Mouse (Mus musculus) embryo, embryonic 10 days (tissue): ENCODE measurements around the gene Arhgap28.

Experiments
- DNase-seq: peaks from one replicate; pipeline ENCODE4 v3.0.0-alpha.2; 2015; ENCODE audit warnings: low spot score

Gene Arhgap28

GRCm38 (mm10) chr17:68003741-68004560, at the start of gene Arhgap28:
Arhgap28 (minus strand) TSS chr17:68004120.
- peak; percentile 100 for DNase-seq

DNA sequence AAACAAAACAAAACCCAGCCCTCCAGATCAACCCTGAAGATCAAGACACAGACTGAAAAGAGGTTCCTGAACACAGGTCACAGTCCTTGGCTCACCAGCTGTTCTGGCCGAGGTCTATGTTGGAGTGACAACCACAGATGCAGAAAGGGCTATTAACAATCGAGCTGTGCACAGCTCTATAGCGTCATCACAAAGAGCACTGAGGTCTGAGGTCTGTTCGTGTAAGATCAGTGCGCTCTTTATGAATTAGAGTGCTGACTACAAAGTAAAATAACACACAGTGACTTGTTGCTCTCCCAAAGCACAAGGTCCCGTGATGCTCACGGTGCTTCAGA, 42.4 kb upstream of the Arhgap28 start:
- DNase-seq = no peak

DNA sequence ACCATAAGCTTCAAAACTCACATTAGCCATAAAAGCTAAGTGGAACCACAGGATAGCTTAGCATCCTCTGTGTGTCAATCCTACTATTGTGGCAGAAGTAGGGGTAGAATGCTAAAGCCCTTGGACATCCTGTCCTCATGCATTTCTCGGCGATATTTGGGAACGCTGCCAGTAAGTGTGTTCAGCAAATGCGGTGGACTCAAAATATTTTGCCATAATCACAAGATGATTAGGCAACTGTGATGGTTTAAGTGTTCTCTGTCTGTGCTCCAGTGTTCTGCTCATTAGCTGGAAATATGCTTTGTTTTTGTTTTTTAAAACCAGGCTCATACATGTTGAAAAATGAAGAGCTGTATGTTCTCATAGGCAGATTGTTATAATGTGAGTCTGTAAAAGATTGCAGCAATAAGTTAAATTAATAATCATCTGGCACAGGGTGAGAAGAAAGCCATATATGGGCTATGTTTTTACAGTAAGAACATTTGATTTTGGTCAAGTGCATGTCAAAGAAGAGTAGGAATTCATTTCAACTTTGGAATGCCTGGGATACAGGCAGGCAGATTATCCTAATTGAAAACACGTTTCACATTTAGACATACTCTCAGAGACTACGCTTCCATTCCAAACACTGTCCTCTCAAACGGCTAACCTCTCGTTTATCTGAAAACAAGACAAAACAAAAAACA, 41.9 kb upstream of the Arhgap28 start:
- no peak for DNase-seq

DNA sequence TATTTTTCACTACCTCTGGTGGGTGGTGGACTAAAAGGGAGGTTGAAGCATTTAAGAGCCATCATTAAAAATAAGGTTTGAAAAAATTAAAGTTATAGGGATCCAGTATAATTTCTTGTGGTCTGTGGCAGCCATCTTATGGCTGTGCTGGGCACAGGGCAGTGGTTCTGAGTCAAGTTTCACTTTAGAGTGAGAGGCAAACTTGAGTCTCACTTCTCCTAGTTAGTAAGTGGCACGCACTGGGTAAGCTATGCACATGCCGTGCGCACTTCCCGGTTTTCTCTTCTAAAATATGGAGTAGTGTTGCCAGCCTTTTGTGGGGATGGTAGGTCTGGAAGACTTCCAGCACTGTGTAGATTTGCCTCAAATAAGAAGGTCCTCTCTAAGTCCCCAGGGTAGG, 38.5 kb upstream of the Arhgap28 start:
- no peak for DNase-seq

- DNase-seq = peak; percentile 13
Observed at GRCm38 (mm10) chr17:68037011-68037410, 33.1 kb upstream of the Arhgap28 start.

DNA sequence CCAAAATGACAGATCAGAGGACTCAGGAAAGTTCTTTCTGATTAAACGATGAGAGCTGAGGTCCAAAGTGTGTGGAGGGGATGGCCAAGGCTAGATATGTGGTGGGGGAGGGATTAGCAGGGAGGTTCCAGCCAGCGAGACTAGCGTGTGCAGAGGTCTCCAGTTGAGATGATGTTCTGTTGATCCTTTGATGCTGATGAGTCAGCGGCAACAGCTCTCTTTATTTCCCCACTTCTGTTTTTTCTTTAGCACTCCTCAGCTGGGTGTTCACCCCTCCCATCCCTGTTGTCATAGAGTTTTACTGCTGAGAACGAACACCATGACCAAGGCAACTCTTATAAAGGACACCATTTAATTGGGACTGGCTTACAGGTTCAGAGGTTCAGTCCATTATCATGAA, 25.6 kb upstream of the Arhgap28 start:
- DNase-seq = no peak

- no peak for DNase-seq
Observed at GRCm38 (mm10) chr17:68028519-68028918, 24.6 kb upstream of the Arhgap28 start.

DNA sequence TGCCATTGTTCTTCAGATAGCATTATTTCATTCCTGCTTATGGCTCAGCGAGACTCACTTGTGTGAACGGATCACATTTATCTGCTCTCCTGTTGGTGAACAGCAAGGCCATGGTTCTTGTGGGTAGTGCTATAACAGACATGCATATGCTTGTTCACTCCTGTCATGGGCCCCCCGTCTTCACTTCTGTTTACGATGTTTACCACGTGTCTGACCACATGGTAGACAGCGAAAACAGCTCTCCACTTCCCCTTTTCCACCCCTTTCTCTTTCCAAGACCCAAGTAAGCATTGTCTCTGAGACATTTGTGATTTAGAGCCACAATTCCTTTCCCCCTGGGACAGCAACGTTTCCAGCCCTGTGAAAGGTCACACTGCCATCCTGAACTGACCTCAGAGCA, 20.4 kb upstream of the Arhgap28 start:
- peak; percentile 49 for DNase-seq

DNA sequence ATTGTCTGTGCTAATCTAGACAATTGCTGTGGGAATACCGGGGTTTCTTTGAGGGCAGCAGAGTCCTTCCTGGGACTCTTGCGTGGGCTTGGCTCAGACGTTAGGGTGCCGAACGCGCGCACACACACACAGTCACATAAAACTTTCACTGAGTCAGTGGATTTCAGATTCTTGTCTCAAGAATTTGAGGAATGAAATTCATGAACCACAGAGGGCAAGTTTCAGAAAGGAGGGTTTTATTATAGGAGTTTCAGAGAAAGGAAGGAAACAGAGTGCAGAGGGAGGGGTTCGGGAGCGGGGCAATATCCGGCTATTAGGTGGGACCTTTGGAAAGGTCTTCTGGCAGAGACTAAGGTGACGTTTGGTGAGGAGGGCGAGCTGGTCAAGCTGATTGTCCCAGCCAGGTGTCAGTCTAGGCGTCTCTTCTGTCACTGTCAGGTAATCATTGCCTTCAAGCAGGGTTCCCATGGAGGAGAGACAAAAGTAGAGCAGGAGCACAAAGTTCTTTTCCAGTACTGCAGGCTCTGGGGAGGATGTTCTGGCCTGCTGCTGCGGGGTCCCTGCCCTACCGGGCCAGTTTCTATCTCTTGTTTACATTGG, 15.6 kb upstream of the Arhgap28 start:
- DNase-seq = no peak

DNA sequence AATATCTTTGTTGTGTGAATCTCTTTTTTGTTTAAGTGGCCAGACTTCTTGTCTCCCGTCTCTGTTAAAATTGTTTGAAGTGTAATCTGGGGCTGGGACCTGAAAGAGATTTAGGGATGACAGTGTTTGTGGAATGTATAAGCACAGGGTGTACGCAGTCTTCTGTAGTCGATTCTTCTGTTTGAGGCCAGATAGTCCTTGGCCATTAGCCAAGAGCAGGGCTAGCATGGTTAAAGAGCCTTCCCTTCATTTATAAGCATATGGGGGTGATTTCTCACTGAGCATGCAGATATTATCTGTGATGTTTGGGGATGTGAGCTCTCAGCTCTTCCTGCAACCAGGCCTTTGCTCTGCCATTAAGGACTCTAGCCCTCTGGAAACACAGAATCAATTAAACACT, 13.2 kb upstream of the Arhgap28 start:
- no peak for DNase-seq

DNA sequence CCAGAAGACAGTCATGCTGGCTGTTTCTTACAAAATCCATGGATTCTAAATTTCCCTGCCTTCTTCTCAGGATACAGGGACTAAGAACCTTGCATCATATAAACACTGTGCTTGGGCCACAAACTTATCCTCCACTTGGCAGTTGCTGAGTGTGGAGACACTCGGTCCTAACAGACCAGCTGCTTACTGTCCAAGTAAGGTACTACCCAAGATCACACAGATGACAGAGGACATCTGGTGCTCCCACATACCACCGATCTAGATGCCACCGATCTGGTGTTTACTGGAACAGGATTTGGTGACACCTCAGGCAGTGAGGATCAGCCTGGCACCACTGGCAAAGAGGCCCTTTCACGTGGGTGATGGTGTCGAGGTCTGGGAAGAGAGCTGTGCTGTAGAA, 7.7 kb upstream of the Arhgap28 start:
- no peak for DNase-seq

- DNase-seq = no peak
Observed at GRCm38 (mm10) chr17:68010041-68010440, 6.1 kb upstream of the Arhgap28 start.

DNA sequence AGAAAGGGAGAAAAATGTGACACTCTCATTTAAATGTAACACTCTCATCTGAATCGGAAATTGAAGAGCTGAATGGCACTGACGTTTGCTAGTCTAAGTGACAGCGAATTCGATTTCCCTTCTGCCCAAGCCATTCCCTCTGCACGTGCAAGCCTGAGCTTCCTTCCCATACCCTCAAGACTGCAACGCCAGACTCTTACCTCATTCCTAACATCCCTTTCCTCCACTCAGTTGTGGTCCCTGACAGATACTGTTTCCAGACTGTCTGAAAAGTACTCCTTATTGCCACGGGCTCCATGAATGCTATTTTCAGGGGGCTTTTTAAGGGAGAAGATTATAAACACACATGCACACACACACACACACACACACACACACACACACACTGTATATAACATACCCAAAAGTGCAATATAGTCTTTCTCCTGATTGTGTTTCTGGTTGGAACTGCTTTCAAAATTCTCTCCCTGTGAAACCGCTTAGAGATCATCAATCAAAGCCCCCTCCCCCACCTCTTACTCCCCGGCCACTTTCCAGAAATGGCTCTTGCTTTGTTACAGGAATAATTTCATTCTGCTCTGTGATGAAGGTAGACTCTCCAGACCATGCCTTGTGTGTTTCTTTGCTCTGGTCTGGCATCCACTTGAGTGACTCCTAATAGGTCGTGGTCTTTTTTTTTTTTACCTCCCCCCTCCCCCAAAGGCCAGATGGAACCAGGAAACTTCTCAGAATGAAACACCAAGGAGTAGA, 836 bp upstream of the Arhgap28 start:
- DNase-seq = peak; percentile 64

- no peak for DNase-seq
Observed at GRCm38 (mm10) chr17:68002608-68003595, 1.0 kb downstream of the Arhgap28 start.

DNA sequence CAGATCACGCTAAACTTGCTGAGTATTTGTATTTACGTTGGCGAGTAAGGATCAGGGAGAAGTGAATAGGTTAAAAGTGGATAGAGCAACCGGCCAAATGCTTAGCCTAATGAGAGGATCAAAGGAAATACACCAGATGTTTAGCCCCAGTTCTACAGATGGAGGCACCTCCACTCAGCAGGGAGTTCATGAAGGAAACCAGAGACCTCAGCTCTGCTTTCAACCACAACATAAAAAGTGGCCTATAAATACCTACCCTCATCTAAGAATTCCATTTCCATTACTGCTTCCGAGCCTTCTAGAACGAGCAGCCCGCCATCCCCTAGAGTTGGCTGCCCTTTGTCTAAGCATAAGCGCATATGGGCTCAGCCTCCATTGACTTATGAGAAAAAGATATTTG, 4.1 kb downstream of the Arhgap28 start:
- DNase-seq = peak; percentile 64

DNA sequence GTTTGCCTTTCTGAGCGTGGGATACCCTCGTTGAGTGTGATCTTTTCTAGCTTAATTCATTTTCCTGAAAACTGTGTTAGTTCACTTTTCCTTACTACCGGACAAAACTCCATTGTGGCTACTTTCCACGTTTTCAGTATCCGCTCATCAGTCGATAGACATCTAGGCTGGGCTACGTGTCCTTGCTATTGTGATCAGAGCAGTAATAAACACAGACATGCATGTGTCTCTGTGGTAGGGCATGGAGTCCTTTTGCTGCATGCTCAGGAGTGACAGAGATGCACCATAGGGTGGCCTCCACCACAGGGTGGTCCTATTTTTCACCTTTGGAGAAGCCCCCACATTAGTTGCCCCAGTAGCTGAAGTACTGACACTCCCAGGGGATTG, 7.2 kb downstream of the Arhgap28 start:
- no peak for DNase-seq

DNA sequence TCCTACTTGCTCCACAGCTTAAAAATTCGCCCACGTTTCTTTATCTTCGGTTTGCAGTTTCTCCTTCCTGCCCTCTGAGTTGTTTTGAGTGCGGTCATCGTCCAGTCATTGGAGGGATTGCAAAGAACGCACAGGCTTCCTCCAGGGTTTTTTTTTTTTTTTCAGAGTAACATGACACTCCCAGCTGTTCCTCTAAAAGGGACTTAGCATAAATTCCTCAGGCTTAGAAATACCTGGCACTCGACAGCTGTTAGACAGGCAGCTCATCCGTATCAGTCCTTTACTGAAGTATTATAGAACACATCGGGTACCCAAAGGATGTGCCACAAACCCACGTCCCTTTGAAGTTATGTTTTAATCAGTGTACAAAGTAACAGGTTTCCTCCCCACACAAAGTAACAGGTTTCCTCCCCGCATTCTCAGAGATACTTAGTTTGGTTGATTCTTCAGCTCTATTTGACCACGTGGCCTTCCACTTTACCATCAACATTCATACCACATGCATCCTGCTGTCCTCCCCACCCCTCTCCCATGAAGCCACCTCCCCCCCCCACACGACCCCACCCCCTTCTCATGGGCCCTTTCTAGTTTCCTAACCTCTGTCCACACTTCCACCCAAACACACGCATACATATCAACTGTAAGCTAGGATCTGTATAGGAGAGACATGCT, 7.7 kb downstream of the Arhgap28 start:
- DNase-seq = peak; percentile 74

DNA sequence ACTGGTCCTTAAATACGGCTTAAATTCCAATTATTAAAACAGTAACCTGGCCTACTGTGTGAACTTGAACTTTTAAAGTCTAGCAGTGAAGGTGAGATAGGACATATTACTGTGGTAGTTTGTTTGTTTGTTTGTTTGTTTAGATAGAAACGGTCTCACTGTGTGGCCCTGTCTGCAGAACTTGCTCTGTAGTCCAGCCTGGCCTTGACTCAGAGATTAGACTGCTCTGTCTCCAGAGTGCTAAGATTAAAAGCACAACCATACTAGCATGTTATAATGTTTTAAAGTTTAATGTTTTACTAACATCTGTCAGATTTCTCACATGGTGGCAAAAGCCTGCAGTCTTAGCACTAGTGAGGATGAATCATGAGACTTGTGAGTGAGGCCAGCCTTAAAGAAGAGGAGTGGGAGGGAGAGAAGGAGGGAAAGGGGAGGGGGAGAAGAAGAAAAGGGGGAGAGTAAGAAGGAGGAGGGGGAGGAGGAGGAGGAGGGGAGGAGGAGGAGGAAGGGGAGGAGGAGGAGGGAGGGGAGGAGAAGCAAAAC, 8.6 kb downstream of the Arhgap28 start:
- no peak for DNase-seq

GRCm38 (mm10) chr17:67994861-67995260, 9.1 kb downstream of the Arhgap28 start:
- no peak for DNase-seq

DNA sequence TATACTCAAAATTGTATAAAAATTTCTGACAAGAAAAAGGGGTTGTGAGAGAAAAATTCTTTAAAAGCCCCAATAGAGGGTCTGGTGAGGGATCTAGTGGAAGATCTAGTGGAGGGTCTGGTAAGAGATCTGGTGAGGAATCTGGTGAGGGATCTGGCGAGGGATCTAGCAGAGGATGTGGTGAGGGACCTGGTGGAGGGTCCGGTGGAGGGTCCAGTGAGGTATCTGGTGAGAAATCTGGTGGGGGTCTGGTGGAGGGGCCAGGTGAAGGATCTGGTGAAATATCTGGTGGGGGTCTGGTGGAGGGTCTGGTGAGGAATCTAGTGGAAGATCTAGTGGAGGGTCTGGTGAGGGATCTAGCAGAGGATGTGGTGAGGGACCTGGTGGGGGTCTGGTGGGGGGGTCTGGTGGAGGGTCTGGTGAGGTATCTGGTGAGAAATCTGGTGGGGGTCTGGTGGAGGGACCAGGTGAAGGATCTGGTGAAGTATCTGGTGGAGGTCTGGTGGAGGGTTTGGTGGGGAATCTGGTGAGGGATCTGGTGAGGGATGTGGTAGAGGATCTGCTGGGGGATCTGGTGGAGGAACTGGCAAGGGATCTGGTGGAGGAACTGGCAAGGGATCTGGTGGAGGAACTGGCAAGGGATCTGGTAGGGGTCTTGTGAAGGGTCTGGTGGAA, 10.4 kb downstream of the Arhgap28 start:
- DNase-seq = no peak
